Mouse (Mus musculus): ENCODE results near the gene Knstrn.

Knstrn gene

DNA sequence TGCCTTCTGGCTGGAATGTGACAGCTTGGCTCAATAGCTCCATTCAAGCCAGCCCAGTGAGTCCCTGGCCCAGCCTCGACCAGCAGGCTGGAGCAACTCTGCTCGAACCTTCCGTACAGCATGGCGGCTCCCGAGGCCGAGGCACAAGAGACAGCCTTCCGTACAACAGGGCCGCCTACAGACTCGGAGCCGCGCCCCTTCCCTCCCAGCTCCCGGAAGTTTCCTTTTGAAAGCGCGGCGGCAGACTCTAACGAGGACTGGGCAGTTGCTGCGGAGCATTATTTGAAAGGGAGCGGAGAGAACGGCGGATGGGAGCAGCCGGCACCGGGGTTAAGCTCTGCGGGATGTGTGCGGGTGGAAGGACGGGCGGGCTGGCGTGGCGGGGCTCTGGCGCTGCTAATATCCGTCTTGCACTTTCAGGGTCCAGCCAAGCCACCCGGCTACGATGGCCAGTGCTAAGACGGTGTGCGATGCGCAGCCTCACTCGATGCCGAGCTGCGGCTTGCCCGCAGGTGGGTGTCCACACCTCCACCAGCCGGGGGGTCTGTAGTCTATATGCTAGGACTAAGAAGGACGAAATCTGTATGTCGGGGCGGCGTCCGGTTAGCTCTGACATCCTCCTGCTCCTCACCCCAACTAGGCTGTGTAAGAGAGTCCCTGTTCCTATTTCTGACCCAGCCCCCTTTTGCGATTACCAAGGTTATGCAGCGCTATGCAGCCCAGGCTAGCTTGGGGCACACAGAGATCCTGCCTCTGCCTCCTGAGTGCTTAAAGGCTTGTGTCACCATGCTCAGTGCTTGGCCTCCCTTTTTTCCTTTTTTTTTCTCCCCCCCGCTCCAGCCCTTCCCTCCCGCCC lies at the start of gene Knstrn:
TSS of gene Knstrn (plus strand) at position 23 of the 856 bp plus-strand sequence.
- peak; percentile 84 for DNase-seq (ENCODE audit: low spot score)

DNA sequence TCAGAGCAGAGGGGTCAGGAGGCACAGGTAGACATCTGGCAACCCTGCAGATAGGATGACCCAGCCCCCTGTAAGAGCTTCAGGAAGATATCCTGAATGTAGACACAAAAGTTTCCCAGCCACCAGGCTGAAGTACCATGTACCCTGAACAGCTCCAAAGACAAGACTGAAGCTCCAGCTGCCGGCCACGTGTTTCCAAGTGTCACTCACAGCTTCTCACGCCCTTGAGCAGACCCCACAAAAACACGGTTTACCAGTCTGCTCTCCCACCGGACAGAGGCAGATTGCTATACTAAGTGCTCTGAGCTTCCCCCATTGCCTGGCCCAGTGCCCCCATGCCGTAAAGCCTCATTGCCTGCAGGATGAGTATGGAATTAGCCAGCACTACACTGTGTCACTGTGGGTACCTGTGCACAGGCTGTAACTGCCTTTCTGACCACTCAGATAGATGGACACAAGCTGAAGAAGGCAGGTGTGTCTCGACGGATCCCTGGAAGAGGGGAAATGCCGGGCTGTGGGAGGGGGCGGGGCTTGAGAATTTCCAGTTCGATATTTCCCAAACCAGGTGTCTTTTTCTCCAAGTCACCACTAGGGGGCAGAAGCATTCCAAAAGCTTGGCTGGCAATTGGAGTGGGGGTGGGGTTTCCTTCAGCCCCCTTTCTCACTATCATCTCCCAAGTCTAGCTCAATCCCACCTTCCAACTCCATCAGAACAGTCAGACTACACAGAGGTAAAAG lies 49.5 kb upstream of the Knstrn start:
- DNase-seq (ENCODE audit: low spot score) = no peak

- no peak for DNase-seq (ENCODE audit: low spot score)
These were observed 48.9 kb upstream of the Knstrn start for GRCm38 (mm10) chr2:118764875-118765274.

GRCm38 (mm10) chr2:118766041-118767033 lies 47.5 kb upstream of the Knstrn start:
- DNase-seq (ENCODE audit: low spot score) = no peak

DNA sequence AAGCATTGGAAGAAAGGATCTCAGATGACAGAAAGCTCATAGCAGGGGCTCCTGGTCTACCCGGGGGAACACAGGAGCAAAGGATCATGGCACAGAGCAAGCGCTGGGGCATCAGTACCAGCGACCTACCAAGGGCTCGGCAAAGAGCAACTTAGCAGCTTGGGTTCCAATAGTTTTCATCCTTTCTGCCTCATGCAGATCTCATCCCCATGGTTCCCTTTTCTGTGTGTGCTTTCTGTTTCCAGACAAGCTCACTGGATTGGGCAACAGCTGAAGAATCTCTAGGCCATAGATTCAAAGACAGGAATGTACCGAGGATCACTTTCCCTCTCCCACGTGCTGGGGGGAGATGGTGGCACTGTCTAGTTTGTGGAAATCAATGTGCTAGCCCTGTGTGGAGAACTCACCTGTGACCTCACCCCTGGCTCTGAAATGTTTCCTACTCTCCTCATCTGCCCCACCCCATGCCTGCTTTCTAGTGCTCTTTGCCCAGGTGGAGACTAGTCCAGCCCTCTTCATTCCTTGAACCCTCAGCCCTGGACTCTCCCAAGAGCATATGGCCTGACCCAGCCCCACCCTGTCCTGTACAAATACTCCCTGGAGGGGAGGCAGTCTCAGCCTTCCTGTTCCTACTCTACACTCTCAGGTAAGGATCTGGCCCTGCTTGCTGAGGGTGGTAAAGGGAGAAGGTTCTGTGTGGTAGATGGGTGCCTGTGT lies 41.5 kb upstream of the Knstrn start, which contains the start of gene Phgr1:
TSS of gene Phgr1 (plus strand) at position 612 of the 717 bp plus-strand sequence.
- DNase-seq (ENCODE audit: low spot score) = no peak

DNA sequence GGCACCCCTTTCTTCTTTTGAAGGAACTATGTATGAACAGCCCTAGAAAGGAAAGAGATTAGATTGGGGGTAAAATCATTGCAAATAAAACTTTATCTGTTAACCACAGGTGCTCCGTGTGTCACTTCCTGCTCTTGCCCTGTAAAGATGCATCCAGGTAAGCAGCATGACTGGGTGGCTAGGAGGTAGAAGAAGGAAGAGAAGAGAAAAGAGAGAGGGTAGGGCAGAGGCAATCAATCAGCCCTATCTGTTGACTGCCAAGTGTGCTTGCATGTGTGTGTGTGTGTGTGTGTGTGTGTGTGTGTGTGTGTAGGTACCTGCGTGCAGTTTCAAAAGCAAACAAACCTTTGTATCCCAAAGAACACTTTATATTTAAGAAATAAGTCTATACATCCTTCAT lies 39.3 kb upstream of the Knstrn start:
- no peak for DNase-seq (ENCODE audit: low spot score)

- no peak for DNase-seq (ENCODE audit: low spot score)
These were observed 38.4 kb upstream of the Knstrn start for GRCm38 (mm10) chr2:118775396-118775795.

DNA sequence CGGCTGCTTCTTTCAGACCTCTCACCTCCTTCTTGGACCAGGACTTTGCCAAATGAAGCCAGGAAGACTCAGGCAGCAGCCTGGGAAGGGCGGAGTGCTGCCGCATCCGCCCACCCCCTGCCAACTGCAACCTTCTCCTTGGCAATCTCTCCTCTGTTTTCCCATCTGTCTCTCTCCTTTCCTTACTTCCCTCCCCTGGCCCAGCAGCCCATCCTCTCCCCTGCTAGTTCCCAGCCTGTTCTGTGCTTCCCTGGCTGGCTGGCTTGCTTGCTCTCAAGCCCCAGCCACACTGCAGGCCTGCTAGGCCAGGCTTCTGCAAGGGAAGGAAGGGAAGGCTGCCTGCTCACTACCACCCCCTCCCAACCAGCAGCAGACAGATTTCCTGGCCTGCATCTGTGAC lies 38.0 kb upstream of the Knstrn start:
- DNase-seq (ENCODE audit: low spot score) = no peak

- DNase-seq (ENCODE audit: low spot score) = no peak
These were observed 37.5 kb upstream of the Knstrn start for GRCm38 (mm10) chr2:118776295-118776694.

GRCm38 (mm10) chr2:118778418-118778817 lies 35.4 kb upstream of the Knstrn start:
- no peak for DNase-seq (ENCODE audit: low spot score)

DNA sequence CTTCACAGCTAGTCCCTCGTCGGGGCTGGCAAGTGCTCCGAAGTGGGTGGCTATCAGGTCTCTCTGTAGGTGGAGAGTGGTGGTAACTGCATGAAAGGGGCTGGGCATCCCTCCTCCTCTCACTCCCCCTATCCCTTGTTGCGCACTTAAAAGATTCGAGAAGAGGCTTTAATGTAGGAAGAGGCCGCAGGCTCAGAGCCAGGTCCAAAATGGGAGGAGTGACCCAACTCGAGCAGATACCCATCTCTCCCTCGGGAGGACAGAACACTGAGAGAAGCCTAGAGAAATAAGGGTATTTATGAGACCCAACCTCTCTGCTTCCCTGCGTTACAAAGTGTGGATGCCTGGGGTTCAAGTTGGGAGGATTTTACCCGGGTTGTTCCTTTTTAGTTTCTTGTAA lies 34.7 kb upstream of the Knstrn start:
- no peak for DNase-seq (ENCODE audit: low spot score)

- peak; percentile 89 for DNase-seq (ENCODE audit: low spot score)
These were observed 34.0 kb upstream of the Knstrn start, which contains the start of gene Disp2 for GRCm38 (mm10) chr2:118779504-118780480. Gene Disp2, plus strand, starts transcription at chr2:118779719.

- no peak for DNase-seq (ENCODE audit: low spot score)
These were observed 32.7 kb upstream of the Knstrn start for GRCm38 (mm10) chr2:118781115-118781514.

DNA sequence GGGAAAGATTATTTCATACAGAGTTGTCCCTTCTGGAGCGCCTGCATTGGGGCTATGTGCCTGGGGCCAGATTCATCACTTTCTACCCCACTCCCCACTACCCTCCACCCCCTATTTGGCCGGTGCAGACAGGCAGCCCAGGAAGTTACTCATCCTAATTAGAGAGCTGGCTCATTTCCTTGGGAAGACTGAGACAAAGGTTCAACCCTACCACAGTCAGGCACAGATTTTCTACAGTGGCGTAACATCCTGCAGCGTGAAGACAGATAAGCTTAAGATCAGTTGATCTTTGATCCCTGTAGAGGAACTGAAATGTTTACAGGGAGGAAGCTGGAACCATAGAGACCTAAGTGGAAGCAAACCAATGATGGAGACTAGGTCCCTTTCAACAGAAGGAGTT lies 31.5 kb upstream of the Knstrn start:
- no peak for DNase-seq (ENCODE audit: low spot score)

DNA sequence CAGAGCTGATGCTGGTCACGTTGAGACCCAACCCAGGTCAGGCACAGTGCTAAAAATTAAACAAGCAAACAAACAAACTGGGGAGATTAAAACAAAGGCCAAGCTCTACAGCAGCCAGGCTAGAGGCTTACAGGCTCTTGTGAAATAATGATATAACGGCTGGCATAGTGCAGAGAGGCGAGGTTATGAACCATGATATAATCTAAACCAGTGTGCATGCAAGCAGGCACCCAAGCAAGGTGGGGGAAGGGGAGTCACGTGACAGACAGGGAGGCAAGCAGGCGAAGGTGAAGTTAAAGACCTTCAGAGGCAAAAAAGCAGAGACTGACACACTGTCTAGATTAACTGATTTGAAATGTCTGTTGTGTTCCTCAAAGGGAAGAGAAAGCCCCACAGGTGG lies 30.7 kb upstream of the Knstrn start:
- DNase-seq (ENCODE audit: low spot score) = no peak

DNA sequence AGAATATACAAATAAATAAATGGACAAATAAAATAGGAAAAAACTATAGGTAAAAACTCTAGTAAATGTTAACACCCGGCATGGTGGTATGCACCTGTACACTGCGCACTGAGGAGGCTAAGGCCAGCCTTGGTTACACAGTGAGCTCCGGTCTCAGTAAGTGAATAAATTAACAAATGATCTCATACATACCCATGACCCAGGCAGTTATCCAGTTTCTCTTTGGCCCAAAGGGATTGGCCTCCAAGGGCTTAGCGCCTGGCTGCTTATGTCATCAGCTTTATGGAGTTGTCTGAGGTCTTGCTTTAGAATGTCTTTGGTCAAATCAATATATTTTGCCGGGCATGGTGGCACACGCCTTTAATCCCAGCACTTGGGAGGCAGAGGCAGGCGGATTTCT lies 30.1 kb upstream of the Knstrn start:
- DNase-seq (ENCODE audit: low spot score) = no peak

DNA sequence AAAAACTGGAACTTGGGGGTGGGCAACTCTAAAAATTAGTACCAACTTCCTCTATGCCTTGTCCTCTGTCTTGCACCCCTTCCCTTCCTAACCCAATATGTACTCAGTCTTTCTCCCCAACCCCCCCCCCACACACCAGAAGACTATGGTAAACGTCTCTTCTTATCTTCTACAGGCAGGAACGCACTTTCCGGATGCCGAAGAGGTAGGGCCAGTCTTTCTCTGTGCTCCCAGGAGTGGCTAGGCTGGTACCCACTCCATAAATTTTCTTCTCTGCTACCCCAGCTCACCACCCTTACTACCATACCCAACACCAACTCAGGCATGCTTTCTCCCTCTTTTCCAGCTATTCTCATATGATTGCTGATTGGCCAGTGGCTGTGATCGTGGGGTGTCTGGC lies 27.3 kb upstream of the Knstrn start:
- DNase-seq (ENCODE audit: low spot score) = no peak

- DNase-seq (ENCODE audit: low spot score) = no peak
These were observed 24.3 kb upstream of the Knstrn start for GRCm38 (mm10) chr2:118789501-118789900.

GRCm38 (mm10) chr2:118790221-118790550 lies 23.6 kb upstream of the Knstrn start:
- DNase-seq (ENCODE audit: low spot score) = no peak
